Mouse (Mus musculus) heart, adult 8-10 months (tissue): ENCODE measurements around the gene Lage3. TPM values are rescaled to one million over a fixed set of nuclear protein-coding genes. Genes with fewer than 3 reads are reported as not detected.
"Not testable (repeated sequence)": the region's sequence is repeated elsewhere in the genome, so short reads cannot be mapped to it uniquely, and the experiment has no call there.

Experiments
- DNase-seq: peaks from one replicate; pipeline ENCODE4 v3.0.0; 2022; ENCODE audit warnings: low spot score
- total RNA-seq, 4 experiments: library from RNA; stranded (reverse); gene quantifications; 2 replicates each; pipeline ENCODE4 v1.2.4; 2022

Lage3 gene
- total RNA-seq = 10 to 100 TPM; 24.0 to 33.2 (median 31.2) TPM

DNA sequence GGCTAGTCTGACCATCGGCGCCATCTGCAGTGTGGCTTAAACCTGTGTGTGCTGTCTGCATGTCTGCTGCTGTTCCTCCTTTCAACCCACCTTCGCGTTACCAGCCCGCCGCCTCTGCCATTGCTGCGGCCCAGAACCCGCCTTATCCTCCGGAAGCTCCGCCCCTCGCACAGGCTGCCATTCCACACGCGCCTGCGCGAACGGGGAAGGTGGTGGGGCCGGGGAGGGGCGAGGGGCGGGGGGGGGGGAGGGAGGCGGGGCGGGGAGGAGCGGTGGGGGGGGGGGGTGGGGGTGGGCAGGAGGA lies at the start of gene Lage3:
Gene Lage3 (minus strand): TSS at position 152 of the 304 bp plus-strand sequence.
- peak; percentile 77 for DNase-seq

- DNase-seq = no peak
Observed at GRCm38 (mm10) chrX:74400136-74400535, 46.7 kb upstream of the Lage3 start.

DNA sequence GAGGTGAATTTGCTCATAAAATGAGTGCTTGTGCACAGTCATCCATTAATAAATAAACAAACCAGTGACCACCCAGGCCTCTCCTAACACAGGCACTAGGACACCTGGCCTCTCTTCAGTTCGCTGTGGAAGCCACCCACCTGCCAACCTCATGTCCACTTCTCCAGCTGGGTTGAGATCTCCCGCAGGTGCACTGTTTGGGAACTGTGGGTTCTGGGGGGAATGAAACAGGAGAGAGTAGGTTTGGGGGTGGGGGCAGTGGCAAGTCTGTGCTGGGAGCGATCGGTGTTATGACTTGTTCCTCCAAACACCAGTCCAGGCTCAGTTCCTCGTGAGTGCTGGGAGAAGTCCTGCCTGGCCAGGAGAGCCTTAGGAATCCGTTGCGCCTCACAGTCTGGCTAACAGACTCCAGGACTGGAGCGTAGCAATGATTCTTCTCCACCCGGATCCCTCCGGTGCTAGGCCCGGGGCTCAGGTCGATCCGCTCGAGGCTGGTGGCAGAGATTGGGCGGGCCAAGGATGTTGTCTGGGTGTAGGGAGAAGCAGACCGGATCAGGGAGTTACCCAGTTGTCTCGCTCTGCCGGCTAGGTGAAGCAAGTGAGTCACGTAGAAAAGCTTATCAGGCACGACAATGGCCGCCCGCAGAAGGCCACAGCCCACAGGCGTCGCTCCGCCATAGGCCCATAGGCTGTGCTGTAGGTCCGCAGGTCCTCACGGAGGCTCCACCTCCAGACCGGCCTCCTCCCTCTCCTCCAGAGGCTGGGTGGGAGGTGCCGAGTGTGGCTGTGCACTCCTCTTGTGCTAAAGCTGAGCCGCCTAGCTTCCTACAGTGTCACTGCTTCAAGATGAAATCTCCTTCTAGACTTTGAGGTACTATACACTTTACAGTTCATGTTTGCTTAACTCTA lies 39.4 kb upstream of the Lage3 start, which contains the start of the genes Fam3a and Ikbkg:
Gene Fam3a (minus strand): TSS at position 738 of the 909 bp plus-strand sequence.
Gene Ikbkg (plus strand): TSS at position 756 of the 909 bp plus-strand sequence.
- DNase-seq = peak; percentile 76

DNA sequence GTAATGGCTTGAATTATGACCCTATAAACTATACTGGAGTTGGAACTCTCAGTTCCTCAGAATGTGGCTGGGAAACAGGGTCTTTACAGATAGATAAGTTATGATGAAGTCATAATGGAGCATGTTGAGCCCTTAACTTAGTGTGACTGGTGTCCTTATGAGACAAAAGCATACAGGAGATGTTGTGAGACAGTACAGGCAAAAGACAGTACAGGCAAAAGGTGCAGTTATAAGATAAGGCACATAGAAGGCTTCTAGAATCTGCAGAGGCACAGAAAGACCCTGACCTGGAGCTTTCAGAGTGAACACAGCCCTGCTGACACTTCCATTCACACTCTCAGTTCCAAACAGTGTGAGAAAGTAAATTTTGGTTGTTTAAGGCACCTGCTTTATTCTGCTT lies 34.7 kb upstream of the Lage3 start:
- no peak for DNase-seq

GRCm38 (mm10) chrX:74384451-74384850 lies 31.0 kb upstream of the Lage3 start:
- no peak for DNase-seq

DNA sequence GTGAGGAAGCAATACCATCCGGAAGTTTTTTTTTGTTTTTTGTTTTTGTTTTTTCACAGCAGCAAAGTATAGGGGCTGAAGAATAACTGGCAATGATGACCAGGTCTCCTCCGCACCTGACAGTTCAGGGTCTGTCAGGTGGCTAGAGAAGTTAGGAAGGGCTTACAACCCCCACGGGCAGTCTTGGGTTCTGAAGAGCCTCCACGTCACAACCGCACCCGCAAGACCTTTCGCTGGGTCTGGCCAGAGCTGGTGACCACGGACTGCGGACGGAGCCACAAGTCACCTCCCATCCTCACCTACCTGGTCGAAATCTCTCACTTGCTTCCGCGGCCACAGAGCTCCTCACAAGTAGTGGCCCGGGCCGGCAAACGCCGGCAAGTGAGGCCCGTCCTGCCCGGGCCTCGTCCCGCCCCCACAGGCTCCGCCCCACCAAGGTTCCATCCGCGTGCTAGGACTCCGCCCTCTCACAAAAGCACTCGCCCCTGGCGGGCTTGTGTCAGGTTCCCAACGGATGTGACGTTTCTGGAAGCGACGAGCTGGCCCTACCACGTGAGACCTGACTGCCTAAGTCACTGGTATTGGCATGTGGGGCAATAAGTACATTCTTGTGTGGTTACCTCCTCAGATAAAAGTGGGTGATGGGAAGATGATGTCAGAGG lies 19.6 kb upstream of the Lage3 start, which contains the start of the genes Ubl4a and Slc10a3:
Gene Ubl4a (minus strand): TSS at position 331 of the 662 bp plus-strand sequence.
Gene Slc10a3 (minus strand): TSS at position 462 of the 662 bp plus-strand sequence.
- DNase-seq = peak; percentile 87

GRCm38 (mm10) chrX:74368209-74368909 lies 14.9 kb upstream of the Lage3 start:
- DNase-seq = peak; percentile 69

DNA sequence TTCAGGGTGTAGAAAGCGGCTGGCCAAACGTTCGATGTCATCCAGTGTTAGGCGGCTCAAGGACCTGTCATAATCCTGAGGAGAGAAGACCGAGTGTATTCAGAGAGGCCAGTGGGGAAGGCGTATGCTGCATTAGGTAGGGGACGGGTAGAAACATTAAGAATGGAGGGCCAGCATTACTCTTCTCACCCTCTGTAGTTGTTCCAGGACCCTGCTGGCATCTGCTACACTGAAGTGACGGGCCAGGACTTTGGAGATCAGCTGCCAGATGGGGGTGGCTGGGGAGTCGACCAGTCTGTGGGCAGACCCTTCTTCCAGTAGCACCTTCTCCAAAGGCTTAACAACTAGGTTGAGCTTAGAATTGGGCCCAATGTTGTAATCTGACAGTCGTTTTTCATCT lies 14.1 kb upstream of the Lage3 start:
- DNase-seq = no peak

DNA sequence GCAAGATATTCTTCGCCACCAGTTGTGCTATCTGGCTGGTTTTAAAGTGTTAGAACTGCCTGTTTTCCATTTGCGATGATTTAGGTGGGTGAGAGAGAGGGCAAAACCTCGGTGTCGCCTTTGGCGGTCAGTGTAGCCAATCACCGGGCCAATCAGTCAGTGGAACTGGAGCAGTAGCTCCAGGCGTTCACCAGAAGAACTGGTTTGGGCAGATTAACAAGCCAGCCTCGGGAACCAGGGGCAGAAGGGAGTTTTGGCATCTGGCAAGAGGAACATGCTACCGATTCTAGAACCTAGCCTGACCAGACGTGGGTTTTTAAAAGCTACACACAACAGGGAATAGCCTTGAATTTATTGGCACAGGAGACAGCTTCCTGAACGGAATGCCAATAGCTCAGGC lies 5.8 kb upstream of the Lage3 start:
- no peak for DNase-seq

DNA sequence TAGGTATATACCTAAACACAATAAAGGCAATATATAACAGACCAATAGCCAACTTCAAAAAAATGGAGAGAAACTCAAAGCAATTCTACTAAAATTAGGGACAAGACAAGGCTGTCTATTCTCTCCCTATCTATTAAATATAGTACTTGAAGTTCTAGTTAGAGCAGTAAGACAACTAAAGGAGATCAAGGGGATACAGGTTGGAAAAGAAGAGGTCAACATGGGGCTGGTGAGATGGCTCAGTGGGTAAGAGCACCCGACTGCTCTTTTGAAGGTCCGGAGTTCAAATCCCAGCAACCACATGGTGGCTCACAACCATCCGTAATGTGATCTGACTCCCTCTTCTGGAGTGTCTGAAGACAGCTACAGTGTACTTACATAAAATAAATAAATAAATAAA lies 3.7 kb upstream of the Lage3 start:
- DNase-seq = not testable (repeated sequence)

DNA sequence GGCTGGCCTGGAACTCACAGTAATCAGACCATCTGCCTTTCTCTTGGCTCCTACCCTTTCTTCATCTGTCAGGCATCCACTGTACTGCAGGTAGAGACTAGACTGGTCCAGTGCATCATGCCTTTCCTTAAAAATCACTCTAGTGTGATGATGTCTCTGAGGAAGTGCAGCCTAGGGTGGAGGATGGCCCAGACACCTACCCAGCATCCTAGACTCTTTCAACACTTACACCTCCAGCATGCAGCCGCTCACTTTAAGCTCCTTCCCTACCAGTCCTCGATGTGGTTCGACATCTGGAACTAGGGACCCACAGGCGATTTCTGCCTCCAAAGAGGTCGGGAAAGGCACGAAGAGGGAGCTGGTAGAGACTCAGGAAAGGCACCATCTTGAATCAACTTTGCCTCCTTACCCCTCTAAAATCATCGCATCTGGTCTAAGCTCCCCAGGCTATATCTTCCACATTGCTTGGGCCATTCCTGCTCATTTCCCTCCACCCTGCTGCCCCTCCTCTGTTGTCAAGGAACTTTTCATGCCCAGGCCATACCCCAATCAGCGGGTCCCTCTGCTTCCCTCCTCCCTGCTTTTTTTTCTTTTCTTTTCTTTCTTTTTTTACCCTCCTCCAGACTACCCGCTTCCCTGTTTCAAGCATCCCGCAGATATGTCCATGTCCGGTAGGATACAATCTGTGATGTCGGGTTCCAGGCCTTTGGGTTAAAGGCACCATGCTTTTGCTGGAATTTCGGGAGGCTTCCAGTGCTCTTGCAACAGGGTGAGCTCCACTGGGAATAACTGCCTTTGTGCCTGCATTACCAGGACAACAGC lies 562 bp downstream of the Lage3 start:
- DNase-seq = no peak

DNA sequence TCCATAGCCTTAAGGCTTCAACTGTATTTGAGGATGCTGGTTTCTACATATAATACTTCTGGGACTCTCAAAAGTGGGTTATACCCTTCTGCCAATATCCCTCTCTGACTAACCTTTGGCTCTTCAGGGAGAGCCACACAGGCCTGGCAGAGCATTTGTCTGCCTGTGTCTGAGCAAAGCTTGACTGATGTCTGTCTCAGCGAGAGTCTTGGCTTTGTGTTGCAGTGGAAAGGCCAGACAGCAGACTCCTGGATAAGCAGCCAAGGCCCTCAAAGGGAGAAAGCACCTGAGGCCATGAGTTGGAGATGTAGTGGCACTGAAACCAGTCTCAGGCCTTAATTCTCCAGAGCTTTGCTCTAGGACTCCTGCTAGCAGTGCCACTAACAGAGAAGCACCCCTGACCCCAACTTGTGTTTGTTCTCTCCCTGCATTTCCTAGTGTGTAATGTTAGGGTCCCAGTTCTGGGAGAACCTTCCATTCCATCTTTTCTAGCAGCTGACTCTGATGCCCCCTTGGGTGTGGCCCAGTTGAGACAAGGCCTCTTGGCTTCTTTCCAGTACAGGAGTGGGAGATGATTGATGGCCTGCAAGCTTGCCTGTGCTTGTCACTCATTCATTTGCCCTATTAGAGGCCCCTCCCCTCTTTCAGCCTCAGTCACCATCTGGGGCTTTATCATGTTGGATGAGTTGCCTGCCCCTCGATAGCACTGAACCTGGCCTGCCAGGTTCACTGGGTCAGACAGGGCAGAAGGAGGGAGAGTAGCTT lies 23.1 kb downstream of the Lage3 start:
- DNase-seq = no peak

DNA sequence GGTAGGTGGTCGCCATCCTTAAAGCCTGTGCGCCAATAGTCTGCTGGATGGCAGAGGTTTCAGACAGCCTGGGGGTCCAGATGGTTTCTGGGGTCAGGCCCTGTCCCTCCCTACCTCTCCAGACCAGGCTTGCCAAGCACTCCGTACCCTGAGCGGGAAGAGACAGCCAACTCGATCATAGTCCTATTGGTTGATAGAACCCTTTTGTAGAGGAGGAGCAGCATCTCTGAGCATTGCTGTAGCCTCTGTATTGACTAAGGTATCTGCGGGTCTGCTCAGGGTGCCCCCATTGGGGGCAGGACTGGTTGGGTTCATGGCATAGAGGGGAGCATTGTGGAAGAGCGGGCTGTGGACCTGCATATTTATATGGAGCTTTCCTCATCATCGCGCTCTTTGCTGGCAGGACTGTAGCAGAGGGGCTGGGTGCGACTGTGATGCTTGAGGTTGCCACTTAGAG lies 24.2 kb downstream of the Lage3 start:
- no peak for DNase-seq

DNA sequence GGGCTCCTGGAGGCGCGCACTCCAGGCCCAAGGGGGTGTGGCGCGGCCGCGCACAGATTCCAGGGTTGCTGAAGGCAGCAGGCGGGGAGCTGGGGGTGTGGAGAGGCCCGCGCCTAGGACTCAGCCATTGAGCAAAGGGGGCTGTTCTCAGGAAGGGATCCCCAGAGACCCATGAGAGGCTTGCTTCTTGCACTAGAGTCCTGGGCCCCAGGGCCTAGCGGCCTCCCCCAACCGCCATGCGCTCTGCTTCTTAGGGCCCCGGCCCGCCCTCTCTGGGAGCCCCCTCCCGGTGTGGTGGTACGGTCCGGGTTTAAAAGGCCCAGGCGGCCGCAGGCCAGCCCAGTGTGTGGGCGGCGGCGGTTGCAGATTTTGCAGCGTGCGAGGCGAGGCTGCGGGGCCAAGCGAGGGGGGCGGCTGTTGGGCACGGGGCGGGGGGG lies 24.7 kb downstream of the Lage3 start, which contains the start of gene Plxna3:
Gene Plxna3 (plus strand): TSS at position 342 of the 437 bp plus-strand sequence.
- DNase-seq = peak; percentile 44

- peak; percentile 86 for DNase-seq
Observed at GRCm38 (mm10) chrX:74312540-74313464, 40.6 kb downstream of the Lage3 start, which contains the start of gene Fam50a. Gene Fam50a (plus strand): TSS chrX:74313033.

DNA sequence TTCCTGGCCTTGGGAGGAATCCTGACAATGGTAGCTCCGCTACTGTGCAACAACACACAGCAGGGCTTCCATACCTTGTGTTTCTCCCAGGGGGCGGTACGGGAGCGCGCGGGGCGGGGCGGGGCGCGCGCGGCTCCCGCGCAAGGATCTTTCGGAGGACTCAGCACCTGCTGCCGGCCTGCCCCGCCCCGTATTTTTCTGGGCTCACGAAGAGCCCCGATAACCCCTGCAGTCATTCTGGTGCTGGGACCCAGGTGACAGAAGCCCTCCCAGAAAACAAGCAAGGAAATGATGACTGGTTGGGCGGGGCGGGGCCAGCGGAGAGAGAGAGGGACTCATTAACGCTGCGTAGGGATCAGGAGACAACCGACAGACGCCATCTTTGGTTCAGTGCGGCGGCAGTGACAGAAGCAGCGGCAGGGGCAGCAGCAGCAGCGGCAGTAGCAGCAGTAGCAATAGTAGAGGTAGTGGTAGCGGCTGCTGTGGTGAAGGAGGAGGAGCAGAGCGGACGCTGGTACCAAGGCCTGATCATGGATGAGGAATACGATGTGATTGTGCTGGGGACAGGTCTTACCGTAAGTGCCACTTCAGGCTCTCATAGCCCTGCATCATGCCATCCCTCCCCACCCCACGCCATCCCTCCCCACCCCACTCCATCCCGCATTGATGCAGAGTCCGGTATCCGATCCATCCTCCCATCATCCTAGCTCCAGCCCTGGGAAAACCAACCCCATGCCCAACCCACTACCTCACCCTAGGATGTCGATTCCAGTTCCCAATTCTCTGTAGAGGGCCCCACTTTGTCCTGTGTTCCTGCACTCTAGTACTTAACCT lies 48.3 kb downstream of the Lage3 start, which contains the start of gene Gdi1:
Gene Gdi1 (plus strand): TSS at position 132 of the 834 bp plus-strand sequence.
- DNase-seq = peak; percentile 68
